Mouse (Mus musculus) hindbrain, embryonic 14.5 days (tissue): ENCODE measurements around the gene Btbd8. TPM values are rescaled to one million over a fixed set of nuclear protein-coding genes. Genes with fewer than 3 reads are reported as not detected.
A peak's percentile ranks its signal among the peaks of the same experiment; 100 is the strongest.

Source experiments
- ATAC-seq: fragments of 200-750 bp; cut with Nextera tagmentation; 2 replicates; pipeline ENCODE4 v1.8.0; 2017; ENCODE audit warnings: moderate number of reproducible peaks, mild to moderate bottlenecking, moderate TSS enrichment, moderate library complexity; ENCODE audit not compliant: low FRiP score
- DNase-seq: peaks from one replicate; pipeline ENCODE4 v3.0.0-alpha.2; 2015; ENCODE audit warnings: low spot score
- H3K27ac ChIP-seq: fragments of 300-500 bp; sonication (generic); 2 replicates; pipeline ENCODE4 v1.5.1; 2014; ENCODE audit warnings: mild to moderate bottlenecking, moderate library complexity
- H3K27me3 ChIP-seq: fragments of 300-500 bp; sonication (generic); 2 replicates; pipeline ENCODE4 v1.6.1; 2014; ENCODE audit warnings: mild to moderate bottlenecking, low read length, mixed read lengths; ENCODE audit not compliant: control insufficient read depth, insufficient read depth
- H3K36me3 ChIP-seq: fragments of 300-500 bp; sonication (generic); replicated peaks from 2 replicates; pipeline ENCODE4 v1.6.1; 2014; ENCODE audit not compliant: control insufficient read depth, insufficient read depth
- H3K4me1 ChIP-seq: fragments of 300-500 bp; sonication (generic); replicated peaks from 2 replicates; pipeline ENCODE4 v1.6.1; 2014; ENCODE audit warnings: antibody characterized with exemption, low read length, mixed read lengths; ENCODE audit not compliant: control insufficient read depth, insufficient read depth
- H3K4me2 ChIP-seq: fragments of 300-500 bp; sonication (generic); replicated peaks from 2 replicates; pipeline ENCODE4 v1.6.1; 2014; ENCODE audit warnings: mild to moderate bottlenecking, moderate library complexity
- H3K4me3 ChIP-seq: fragments of 300-500 bp; sonication (generic); replicated peaks from 2 replicates; pipeline ENCODE4 v1.5.1; 2014; ENCODE audit warnings: mild to moderate bottlenecking, low read length
- H3K9ac ChIP-seq: fragments of 300-500 bp; sonication (generic); 2 replicates; pipeline ENCODE4 v1.6.1; 2014
- H3K9me3 ChIP-seq: fragments of 300-500 bp; sonication (generic); 2 replicates; pipeline ENCODE4 v1.6.1; 2016; ENCODE audit warnings: low read length; ENCODE audit not compliant: control insufficient read depth
- WGBS: fragments of 180-500 bp; shearing (Covaris S2); extraction: QIAGEN DNeasy Blood & Tissue Kit; methylation state at CpG from one replicate; pipeline ENCODE4 v1.1.7; 2014; 5-methylcytosine and 5-hydroxymethylcytosine counted together
- polyA plus RNA-seq: library from polyadenylated mRNA; unstranded; fragments of >200 nt; fragmentation: Nextera tagmentation; extraction: Ambion mirVana; gene quantifications from 2 replicates; pipeline ENCODE4 v1.2.1, GENCODE M21; 2014

Gene Btbd8
- polyA plus RNA-seq = 17.9 and 23.0 TPM in 2 replicates

- Histone ChIP-seq H3K27me3 (no peaks in the 10 kb centered on the region), H3K4me2 (peak within 1 kb of the TSS; percentile 64), H3K9me3 (no peaks in the 10 kb centered on the region), H3K36me3 (no peaks in the 10 kb centered on the region), H3K4me1 (peaks cover 11% of the 10 kb centered on the region; the same call in 1 of the 2 replicates), H3K27ac (peak within 1 kb of the TSS; percentile 83), H3K9ac (peak within 1 kb of the TSS; percentile 93), H3K4me3 (peak within 1 kb of the TSS; percentile 76)
- peak; percentile 96 for ATAC-seq
- DNase-seq = peak; percentile 97
- WGBS = 0% methylated on average over 50 of the region's 51 CpGs
These were observed at the start of gene Btbd8 for GRCm38 (mm10) chr5:107437464-107438281. Btbd8 (plus strand) TSS chr5:107437997.

- H3K4me1 ChIP-seq = no peaks in the 10 kb centered on the region
- no peaks in the 10 kb centered on the region for H3K36me3 ChIP-seq
- H3K27me3 ChIP-seq = no peaks in the 10 kb centered on the region
- H3K4me3 ChIP-seq = no peak overlapping the region
- H3K27ac ChIP-seq = no peak overlapping the region
- ATAC-seq (no peak), DNase-seq (no peak)
- no peak overlapping the region for H3K9ac ChIP-seq
- 89% methylated on average over 2 of the region's 2 CpGs for WGBS
- H3K9me3 ChIP-seq = no peaks in the 10 kb centered on the region
- no peak overlapping the region for H3K4me2 ChIP-seq
These were observed 48.4 kb upstream of the Btbd8 start for GRCm38 (mm10) chr5:107389373-107389772.

GRCm38 (mm10) chr5:107394437-107394836 lies 43.4 kb upstream of the Btbd8 start:
- Histone ChIP-seq H3K27ac (no peak overlapping the region), H3K36me3 (no peaks in the 10 kb centered on the region), H3K4me1 (no peaks in the 10 kb centered on the region), H3K27me3 (no peaks in the 10 kb centered on the region), H3K4me3 (no peak overlapping the region), H3K9me3 (no peaks in the 10 kb centered on the region), H3K9ac (no peak overlapping the region), H3K4me2 (no peak overlapping the region)
- ATAC-seq (no peak), DNase-seq (no peak)
- 59% methylated on average over 2 of the region's 2 CpGs for WGBS

GRCm38 (mm10) chr5:107402436-107402835 lies 35.4 kb upstream of the Btbd8 start, which contains the start of gene Ephx4:
Ephx4 (plus strand) TSS chr5:107402736.
- Histone ChIP-seq H3K36me3 (no peaks in the 10 kb centered on the region), H3K4me3 (peak within 1 kb of the TSS; percentile 68), H3K4me2 (peak within 1 kb of the TSS; percentile 100), H3K27me3 (peaks cover 39% of the 10 kb centered on the region), H3K4me1 (no peaks in the 10 kb centered on the region; the same call in 1 of the 2 replicates), H3K9ac (peak within 1 kb of the TSS; percentile 68), H3K9me3 (no peaks in the 10 kb centered on the region), H3K27ac (no peak within 1 kb of the TSS)
- ATAC-seq (no peak), DNase-seq (no peak)
- 21% methylated on average over 5 of the region's 5 CpGs for WGBS

- no peaks in the 10 kb centered on the region; the same call in 1 of the 2 replicates for H3K4me1 ChIP-seq
- peak; percentile 86 for ATAC-seq
- WGBS = under 1% methylated on average over 77 of the region's 80 CpGs
These were observed 34.5 kb upstream of the Btbd8 start for GRCm38 (mm10) chr5:107403011-107403946.

GRCm38 (mm10) chr5:107403947-107404684 lies 33.7 kb upstream of the Btbd8 start:
- ATAC-seq = no peak

More at GRCm38 (mm10) chr5:107403011-107403946, 34.5 kb upstream of the Btbd8 start:
- Histone ChIP-seq H3K9ac (peak overlapping the region; percentile 68), H3K36me3 (no peaks in the 10 kb centered on the region), H3K4me2 (peak overlapping the region; percentile 100), H3K27me3 (peaks cover 39% of the 10 kb centered on the region), H3K9me3 (no peaks in the 10 kb centered on the region), H3K4me3 (peak overlapping the region; percentile 68), H3K27ac (no peak overlapping the region)
- DNase-seq = peak; percentile 27

GRCm38 (mm10) chr5:107405361-107405760 lies 32.4 kb upstream of the Btbd8 start:
- WGBS = 88% methylated on average over 4 of the region's 4 CpGs
- ATAC-seq (no peak), DNase-seq (no peak)

More at GRCm38 (mm10) chr5:107403947-107404684, 33.7 kb upstream of the Btbd8 start:
- 29% methylated on average over 12 of the region's 12 CpGs for WGBS
- Histone ChIP-seq H3K4me2 (peak overlapping the region; percentile 100), H3K27me3 (peaks cover 39% of the 10 kb centered on the region), H3K9ac (peak overlapping the region; percentile 68), H3K36me3 (no peaks in the 10 kb centered on the region), H3K4me3 (peak overlapping the region; percentile 68), H3K4me1 (no peaks in the 10 kb centered on the region; the same call in 1 of the 2 replicates), H3K27ac (no peak overlapping the region), H3K9me3 (no peaks in the 10 kb centered on the region)
- DNase-seq = no peak

GRCm38 (mm10) chr5:107410305-107410704 lies 27.5 kb upstream of the Btbd8 start:
- ATAC-seq (no peak), DNase-seq (no peak)
- H3K4me3 ChIP-seq = no peak overlapping the region
- 84% methylated on average over 1 of the region's 1 CpGs for WGBS
- no peaks in the 10 kb centered on the region for H3K4me1 ChIP-seq
- no peaks in the 10 kb centered on the region for H3K9me3 ChIP-seq
- H3K27ac ChIP-seq = no peak overlapping the region
- H3K36me3 ChIP-seq = no peaks in the 10 kb centered on the region
- H3K27me3 ChIP-seq = peaks cover 6% of the 10 kb centered on the region; the same call in 1 of the 2 replicates
- H3K4me2 ChIP-seq = no peak overlapping the region
- H3K9ac ChIP-seq = no peak overlapping the region

More at GRCm38 (mm10) chr5:107405361-107405760, 32.4 kb upstream of the Btbd8 start:
- no peak overlapping the region for H3K4me3 ChIP-seq
- no peak overlapping the region for H3K4me2 ChIP-seq
- H3K27ac ChIP-seq = no peak overlapping the region
- peaks cover 39% of the 10 kb centered on the region for H3K27me3 ChIP-seq
- H3K9ac ChIP-seq = no peak overlapping the region
- no peaks in the 10 kb centered on the region for H3K9me3 ChIP-seq
- H3K36me3 ChIP-seq = no peaks in the 10 kb centered on the region
- no peaks in the 10 kb centered on the region; the same call in 1 of the 2 replicates for H3K4me1 ChIP-seq
